Mouse (Mus musculus): ENCODE measurements around the gene Pld5. TPM values are rescaled to one million over a fixed set of nuclear protein-coding genes. Genes with fewer than 3 reads are reported as not detected.

The Pld5 gene
- under 1 TPM; 0.10 to 0.12 TPM for polyA plus RNA-seq (2017; shearing (Covaris generic))

DNA sequence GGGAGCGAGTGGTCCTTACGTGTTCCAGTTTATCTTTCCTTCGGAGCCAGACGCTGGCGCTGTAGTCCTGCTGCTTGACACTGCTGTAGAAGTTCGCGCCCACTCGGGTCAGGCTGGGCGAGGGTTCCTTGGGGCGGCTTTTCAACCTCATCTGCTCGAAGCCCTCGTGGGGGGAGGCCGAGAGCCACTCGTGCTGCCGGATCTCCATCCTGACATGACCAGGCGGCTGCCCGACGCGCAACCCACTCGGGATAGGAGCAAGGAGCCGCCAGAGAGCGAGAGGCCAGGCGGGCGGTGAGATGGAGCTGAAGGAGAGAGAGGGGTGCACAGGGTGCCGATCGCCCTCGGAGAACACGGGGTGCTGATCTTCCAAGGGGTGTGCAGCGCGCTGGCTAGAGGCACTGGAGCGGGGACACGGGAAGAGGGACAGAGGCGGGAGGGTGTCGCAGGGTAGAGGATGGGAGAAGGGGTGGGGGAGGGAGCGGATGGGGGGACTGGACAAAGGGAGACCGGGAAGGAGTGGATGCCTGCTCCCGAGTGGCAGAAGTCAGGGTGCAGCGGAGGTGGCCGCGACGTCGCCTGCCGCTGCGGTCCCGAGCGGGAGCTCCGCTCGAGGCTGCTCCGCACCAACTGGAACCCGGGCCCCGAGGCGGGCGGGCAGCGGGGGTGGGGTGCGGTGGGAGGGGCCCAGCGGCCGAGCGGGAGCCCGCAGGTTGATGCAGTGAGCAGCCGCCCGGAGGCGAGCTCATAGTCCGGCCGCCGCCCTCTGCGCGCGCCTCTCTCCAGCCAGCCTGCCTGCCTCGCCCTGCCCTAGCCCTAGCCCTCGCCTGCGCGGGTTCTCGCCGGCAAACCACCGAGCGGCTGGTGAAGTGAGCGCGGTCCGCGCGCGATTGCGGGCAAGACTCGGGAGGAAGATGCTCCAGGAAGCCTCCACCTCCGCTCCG lies at the start of gene Pld5:
Gene Pld5, minus strand, starts transcription at position 646 of the 944 bp plus-strand sequence.

DNA sequence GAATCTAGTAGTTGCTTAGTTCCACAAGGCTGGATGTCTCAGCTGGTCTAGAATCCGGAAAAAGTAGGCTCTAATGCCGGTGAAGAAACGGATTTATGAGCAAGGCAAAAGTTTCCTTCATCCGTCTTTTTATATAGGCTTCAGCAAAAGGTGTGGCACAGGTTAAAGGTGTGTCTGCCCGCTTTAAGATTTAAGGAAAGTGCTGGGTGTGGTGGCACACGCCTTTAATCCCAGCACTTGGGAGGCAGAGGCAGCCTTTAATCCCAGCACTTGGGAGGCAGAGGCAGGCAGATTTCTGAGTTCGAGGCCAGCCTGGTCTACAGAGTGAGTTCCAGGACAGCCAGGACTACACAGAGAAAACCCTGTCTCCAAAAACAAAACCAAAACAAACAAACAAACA lies 296.1 kb downstream of the Pld5 start, which contains the start of gene Rbm8a2:
Gene Rbm8a2, minus strand, starts transcription at position 101 of the 400 bp plus-strand sequence.

DNA sequence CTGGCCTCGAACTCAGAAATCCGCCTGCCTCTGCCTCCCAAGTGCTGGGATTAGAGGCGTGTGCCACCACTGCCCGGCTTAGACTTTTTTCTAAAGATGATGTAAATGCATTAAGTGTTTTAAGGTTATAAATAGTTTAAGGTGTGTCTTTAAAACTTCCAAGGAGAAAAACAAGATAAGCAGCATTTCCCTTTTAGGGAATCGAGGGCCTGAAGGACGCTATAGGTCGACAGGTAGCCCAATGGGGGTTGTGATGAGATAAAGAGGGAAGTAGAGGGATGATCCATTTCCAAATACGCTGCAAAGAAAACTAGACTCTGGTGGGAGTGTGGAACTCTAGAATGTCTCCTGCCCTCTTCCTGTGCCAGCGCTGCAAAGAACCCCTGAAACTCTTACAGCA lies 355.1 kb downstream of the Pld5 start, which contains the start of gene Gm38100:
Gene Gm38100, plus strand, starts transcription at position 301 of the 400 bp plus-strand sequence.

